In the genomic region with DNA sequence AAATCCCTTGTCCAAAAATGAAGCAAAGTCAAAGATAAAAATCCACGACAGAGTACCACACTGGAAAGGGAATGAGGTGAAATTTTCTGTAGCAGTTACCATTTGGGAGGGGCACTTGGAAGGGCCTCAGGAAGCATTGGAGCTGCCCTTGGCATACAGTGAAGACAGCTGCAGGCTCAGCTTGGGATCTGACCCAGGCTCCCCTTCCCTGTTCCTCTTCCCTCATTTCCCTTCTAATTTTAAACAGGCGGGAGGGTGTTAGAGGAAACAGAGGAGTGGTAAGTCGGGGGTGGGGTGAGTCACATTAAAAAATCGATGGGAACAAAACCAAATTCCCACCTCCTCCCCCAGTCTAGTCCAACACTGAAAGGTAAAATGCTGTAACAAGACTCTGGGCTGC, we compare ENCODE assay signal across 17 mouse cellular contexts.
DNase-seq lines count a peak whose midpoint lies in the region; ATAC-seq and TF ChIP-seq lines count a peak whose summit lies in the region.
"Had no signal": no experiment of that assay in that cellular context is flagged by ENCODE, and none has a peak within 500 bp of the region (broad histone marks: within the 10 kb centered on the region; RNA-seq: fewer than 3 reads in every experiment).

No protein-coding gene starts in this region.

- peaks cover 29% of the 10 kb centered on the region for H3K4me1 ChIP-seq in lung, embryonic 15.5 days
- peaks cover 2% of the 10 kb centered on the region; the same call in 1 of the 2 replicates for H3K4me1 ChIP-seq in embryonic fibroblast, embryonic 13.5 days (ENCODE audit: control insufficient read depth, insufficient read depth, low read length)
- H3K4me1 ChIP-seq in forebrain, embryonic 12.5 days: peaks cover 27% of the 10 kb centered on the region

- H3K9ac ChIP-seq in lung, embryonic 15.5 days: no peak overlapping the region
- no peak overlapping the region for H3K9ac ChIP-seq in forebrain, embryonic 12.5 days
- H3K9ac ChIP-seq: hindbrain, embryonic 15.5 days; lung, embryonic 14.5 days had no signal

- peak; percentile 33; the same call in 1 of the 2 replicates for ATAC-seq in lung, embryonic 15.5 days (ENCODE audit: borderline replicate concordance, extremely low read depth, low FRiP score, low TSS enrichment)
- no peak for ATAC-seq in forebrain, embryonic 12.5 days (ENCODE audit: low FRiP score)

- TF ChIP-seq POLR2A in embryonic fibroblast, embryonic 13.5 days (IDR thresholded peaks at IDR 0.05; ENCODE audit: low read depth, low read length): no peak

- no peaks in the 10 kb centered on the region for H3K36me3 ChIP-seq in lung, embryonic 15.5 days
- H3K36me3 ChIP-seq in forebrain, embryonic 12.5 days (replicated peaks): no peaks in the 10 kb centered on the region
- H3K36me3 ChIP-seq: hindbrain, embryonic 15.5 days had no signal

- no peak overlapping the region for H3K27ac ChIP-seq in lung, embryonic 15.5 days
- H3K27ac ChIP-seq in embryonic fibroblast, embryonic 13.5 days (ENCODE audit: insufficient read depth, low read length): peak overlapping the region; percentile 49; the same call in 1 of the 2 replicates
- H3K27ac ChIP-seq in forebrain, embryonic 12.5 days: no peak overlapping the region
- H3K27ac ChIP-seq: heart, adult 2 months; hindbrain, embryonic 15.5 days; left cerebral cortex, adult 2 months had no signal

- 43% methylated on average over 4 of the region's 4 CpGs for WGBS in lung, embryonic 15.5 days
- 74% methylated on average over 4 of the region's 4 CpGs for WGBS in forebrain, embryonic 12.5 days

- H3K9me3 ChIP-seq in lung, embryonic 15.5 days: no peaks in the 10 kb centered on the region
- H3K9me3 ChIP-seq in forebrain, embryonic 12.5 days: no peaks in the 10 kb centered on the region
- H3K9me3 ChIP-seq: hindbrain, embryonic 15.5 days had no signal

- DNase-seq in gastrocnemius, postnatal 10 days: peak; percentile 15
- DNase-seq in gastrocnemius, postnatal 4 days (ENCODE audit: low spot score in 2 of 2): no peak
- no peak for DNase-seq in lung, adult 18-20 months
- DNase-seq in cerebellum, adult 18-20 months: peak; percentile 80 to 91
- no peak for DNase-seq in spleen, adult 18-20 months
- DNase-seq: adrenal gland, postnatal 14 days; heart, adult 2 months; kidney, adult 8-10 months; liver; lung, embryonic 14.5 days; right cerebral cortex, postnatal 25 days had no signal

- no peak overlapping the region for H3K4me2 ChIP-seq in lung, embryonic 15.5 days
- H3K4me2 ChIP-seq in forebrain, embryonic 12.5 days: no peak overlapping the region
- H3K4me2 ChIP-seq: hindbrain, embryonic 15.5 days; lung, embryonic 14.5 days had no signal

- no peak for TF ChIP-seq CTCF in embryonic fibroblast, embryonic 13.5 days (IDR thresholded peaks at IDR 0.05; ENCODE audit: borderline replicate concordance, insufficient read depth, low read length)

- H3K27me3 ChIP-seq in lung, embryonic 15.5 days: no peaks in the 10 kb centered on the region
- no peaks in the 10 kb centered on the region for H3K27me3 ChIP-seq in forebrain, embryonic 12.5 days
- H3K27me3 ChIP-seq: CH12.LX; hindbrain, embryonic 15.5 days had no signal

- H3K4me3 ChIP-seq in lung, embryonic 15.5 days: no peak overlapping the region
- H3K4me3 ChIP-seq in embryonic fibroblast, embryonic 13.5 days (ENCODE audit: insufficient read depth, low read length): no peak overlapping the region
- H3K4me3 ChIP-seq in forebrain, embryonic 12.5 days (replicated peaks): no peak overlapping the region
- H3K4me3 ChIP-seq: heart, adult 2 months; hindbrain, embryonic 15.5 days; left cerebral cortex, adult 2 months had no signal

Comparison
In these comparisons a context has a peak if more than half of its experiments do, and no peak if none do; other contexts are left out.
1. DNase-seq: peak in gastrocnemius, postnatal 10 days (single experiment) and cerebellum, adult 18-20 months (2 of 2); none in gastrocnemius, postnatal 4 days (0 of 2), lung, adult 18-20 months (0 of 2) and spleen, adult 18-20 months (0 of 2).